Mouse (Mus musculus) layer of hippocampus, adult 8-10 months (tissue): ENCODE data around the gene Fbf1. TPM values are rescaled to one million over a fixed set of nuclear protein-coding genes. Genes with fewer than 3 reads are reported as not detected.

Source experiments
- DNase-seq, 2 experiments: peaks; one replicate each; pipeline ENCODE4 v3.0.0; 2022; ENCODE audit warnings: low spot score in 2 of 2
- total RNA-seq, 4 experiments: library from RNA; stranded (reverse); gene quantifications; 2 replicates each; pipeline ENCODE4 v1.2.4; 2022

The Fbf1 gene
- 100 to 1,000 TPM in 1 of 4 experiments, 10 to 100 TPM in 3; 73.7 to 111 (median 92.3) TPM for total RNA-seq

DNA sequence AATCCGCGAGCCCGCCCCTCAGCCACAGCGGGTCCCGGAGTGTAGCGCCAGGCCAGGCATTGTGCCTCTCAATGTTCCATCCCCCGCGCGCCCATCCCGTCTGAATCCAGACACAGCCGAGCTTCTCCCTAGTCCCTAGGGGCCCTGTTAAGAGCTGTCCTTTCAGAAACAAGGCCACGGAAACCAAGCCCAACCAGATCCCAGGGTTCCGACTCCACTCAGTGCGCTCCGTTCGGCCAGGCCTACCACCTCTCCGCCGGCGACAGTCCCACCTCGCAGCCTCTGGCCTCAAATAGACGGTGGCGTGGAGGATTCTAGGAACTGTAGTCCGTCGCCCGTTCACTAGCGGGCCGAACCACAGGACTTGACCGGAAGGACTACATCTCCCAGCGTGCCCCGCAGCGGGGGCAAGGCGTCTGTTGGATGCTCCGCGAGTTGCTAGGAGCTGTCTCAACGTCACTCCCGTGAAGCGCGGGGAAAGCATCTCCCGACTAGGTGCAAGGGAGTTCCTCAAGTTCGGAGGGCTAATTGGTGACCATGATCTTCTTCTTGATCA lies at the start of gene Fbf1:
Fbf1 (minus strand) TSS at position 283 of the 556 bp plus-strand sequence.
- peak; percentile 96 to 97 for DNase-seq

DNA sequence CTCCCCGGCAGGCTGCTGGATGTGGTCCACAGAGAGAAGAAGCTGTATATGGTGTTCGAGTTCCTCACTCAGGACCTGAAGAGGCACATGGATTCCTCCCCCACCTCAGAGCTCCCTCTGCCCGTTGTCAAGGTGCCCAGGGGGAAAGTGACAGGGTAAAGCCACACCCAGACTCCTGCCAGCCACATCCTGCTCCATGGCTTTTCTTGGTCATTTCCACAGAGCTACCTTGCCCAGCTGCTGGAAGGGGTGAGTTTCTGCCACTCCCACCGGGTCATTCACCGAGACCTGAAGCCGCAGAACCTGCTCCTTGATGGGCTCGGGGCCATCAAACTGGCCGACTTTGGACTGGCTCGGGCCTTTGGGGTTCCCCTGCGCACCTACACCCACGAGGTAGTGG lies 48.6 kb upstream of the Fbf1 start:
- DNase-seq, result no peak

DNA sequence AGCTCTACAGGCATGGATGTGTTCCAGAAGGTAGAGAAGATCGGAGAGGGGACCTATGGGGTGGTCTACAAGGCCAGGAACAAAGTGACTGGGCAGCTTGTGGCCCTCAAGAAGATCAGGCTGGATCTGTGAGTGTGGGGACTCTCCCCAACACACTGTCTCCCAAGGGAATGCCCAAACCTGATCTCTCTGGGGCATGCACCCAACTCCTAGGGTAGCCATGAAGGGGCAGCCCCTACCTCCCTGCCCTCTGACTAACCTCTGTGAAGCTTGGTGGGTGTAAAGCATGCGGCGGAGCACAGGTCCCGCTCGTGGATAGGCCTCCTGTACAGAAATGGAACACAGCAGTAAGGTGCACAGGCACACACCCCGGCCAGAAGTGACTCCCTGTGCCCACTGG lies 48.0 kb upstream of the Fbf1 start:
- no peak for DNase-seq

- no peak for DNase-seq
Measured at GRCm38 (mm10) chr11:116215181-116215580, 47.2 kb upstream of the Fbf1 start.

DNA sequence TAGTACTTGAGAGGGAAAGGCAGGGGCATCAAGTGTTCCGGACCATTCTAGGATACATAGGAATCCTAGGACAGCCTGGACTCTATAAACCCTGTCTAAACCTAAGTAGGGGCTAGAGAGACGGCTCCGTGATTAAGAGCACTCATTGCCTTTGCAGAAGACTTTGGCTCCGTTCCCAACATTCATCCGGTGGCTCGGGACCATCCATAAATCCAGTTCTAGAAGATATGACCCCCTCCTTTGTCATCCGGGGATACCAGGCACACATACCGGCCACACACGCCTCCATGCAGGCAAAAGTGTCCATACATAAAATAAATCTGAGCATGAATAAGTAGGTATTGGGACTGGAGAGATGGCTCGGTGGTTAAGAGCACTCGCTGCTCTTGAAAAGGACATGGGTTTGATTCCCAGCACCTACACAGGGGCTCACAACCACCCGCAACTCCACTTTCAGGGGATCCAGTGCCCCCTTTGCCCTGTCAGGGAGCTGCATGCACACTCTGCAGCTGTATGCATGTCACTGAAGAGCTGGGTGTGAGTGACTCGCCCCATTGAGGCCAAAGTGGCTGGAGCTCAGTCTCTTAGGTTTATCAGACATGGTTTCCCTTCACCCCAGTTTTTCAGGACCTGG lies 46.0 kb upstream of the Fbf1 start:
- no peak for DNase-seq

DNA sequence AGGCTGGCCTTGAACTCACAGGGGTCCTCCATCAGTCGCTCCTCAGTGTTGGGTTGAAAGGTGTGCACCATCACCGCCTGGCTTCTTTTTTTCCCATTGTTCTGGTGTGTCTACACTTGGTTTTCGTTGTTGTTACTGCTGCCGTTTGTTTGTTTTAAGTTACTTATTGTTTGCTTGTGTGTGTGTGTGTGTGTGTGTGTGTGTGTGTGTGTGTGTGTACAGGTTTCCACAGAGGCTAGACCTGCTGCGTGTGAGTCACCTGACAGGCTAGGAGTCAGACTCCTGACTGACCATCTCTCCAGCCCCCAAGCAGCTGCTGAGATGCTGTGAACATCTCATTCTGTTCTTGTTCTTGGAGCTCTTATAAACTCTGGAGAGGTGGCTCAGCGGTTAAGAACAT lies 44.9 kb upstream of the Fbf1 start:
- no peak for DNase-seq

DNA sequence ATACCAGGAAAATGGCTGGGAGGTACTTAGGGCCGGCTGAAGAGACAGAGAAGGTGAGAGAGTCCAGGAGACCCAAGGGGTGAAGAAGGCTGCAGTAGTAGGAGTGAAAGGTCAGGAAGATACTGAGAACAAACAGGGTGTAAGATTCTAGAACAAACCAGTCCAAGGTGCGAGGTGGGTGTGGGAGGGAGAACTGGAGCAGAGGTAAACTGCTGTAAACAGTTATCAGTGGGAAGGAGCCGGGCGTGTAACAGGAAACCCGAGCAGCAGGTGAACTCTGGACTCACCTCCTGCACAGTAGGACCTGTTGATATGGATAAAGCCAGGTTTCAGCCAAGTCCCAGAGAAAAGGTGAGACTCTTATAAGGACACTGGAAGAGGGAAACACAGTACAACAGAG lies 42.7 kb upstream of the Fbf1 start:
- DNase-seq, result no peak

GRCm38 (mm10) chr11:116209257-116209656 lies 41.3 kb upstream of the Fbf1 start:
- DNase-seq, result no peak

GRCm38 (mm10) chr11:116208660-116209059 lies 40.7 kb upstream of the Fbf1 start:
- DNase-seq, result no peak

DNA sequence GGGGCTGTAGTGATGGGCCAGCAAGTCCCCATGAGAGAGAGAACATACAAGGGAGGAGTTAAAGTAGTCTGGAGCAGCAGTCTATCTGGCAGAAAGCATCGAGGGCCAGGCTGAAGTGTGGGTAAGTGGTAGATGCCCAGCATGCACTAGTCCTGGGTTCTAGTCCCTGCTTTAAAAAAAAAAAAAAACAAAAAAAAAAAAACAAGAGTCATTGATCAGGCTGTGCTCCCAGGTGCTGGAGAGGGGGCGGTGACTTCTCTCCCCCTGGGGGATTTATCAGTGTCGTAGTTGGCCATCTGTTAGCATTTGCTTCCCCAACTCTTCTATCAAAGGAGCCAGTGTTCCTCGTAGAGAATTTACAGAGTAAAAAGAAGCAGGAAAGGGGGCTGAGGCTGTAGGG lies 38.7 kb upstream of the Fbf1 start:
- no peak for DNase-seq

DNA sequence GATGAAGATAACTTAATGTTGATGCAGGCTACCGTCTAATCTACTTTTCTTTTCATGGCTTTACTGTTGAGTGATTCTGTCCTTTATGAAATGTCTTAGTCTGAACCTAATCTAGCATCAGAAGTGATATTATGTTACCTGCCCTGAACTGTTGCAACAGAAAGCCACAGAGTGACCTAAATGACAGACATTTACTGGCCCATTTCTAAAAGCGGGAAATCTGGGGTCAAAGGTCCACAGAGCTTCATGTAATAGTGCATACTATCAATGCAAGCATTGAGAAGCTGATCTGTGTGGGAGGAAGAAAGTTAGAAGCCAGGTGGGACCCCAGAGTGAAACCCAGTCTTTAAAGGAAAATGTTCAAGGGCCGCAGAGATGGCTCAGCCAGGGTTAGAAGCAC lies 35.2 kb upstream of the Fbf1 start:
- DNase-seq, result no peak

DNA sequence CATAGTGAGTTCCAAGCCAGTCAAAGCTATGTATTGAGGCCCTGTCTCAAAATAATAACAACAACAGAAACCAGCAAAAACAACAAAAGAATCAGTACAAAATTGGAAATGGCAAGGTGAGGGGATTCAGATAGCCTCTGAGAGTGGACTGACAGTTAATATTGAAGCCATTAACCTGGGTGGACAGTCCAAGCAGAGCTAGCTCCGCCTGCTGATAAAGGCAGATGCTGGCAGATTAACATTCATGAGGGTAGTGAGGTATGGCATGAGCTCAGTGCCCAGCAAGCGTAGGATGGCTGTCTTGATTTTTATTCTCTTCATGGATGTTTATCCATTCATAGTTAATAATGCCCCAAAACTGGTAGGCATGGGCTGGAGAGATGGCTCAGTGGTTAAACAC lies 33.2 kb upstream of the Fbf1 start:
- no peak for DNase-seq

DNA sequence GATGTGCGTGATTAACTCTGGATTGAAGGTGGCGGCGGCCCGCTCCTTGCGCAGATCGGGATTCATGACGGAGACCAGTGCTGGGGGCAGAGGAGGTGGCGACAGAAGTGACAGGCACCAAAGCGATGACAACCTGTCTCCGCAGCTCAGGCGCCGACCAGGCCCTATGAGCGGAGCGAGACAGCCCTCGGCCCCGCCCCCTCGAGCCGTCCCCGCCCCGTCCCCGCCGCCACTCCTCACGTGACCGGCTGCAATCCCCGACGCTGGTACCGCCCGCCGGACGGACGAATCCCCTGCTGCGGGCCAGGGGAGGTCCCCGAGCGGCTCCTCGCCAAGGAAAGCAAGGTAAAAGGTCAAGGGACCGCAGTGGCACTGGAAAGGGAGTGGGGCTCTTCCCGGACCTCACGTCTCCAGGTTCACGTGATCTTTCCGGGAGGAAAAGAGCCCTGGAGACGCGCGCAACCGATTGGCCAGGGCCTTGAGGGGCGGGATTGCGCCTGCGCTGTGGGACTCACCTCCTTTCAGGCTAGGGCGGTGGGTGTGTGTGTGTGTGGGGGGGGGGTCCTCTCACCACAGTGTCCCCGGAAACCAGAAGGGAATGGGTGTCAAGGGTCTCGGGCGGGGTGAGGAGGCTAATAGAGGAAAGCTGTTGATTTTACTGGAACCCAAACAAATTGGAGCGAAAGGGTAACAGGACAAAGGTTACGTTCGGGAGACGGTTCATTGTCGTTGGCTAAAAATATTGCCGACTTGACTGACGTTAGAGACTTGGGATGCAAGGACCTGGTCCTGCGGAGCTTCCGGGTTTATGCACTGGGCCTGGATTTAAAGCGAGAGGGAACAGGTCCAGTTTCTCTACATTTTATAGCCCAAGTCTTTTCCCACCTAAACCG lies 30.9 kb upstream of the Fbf1 start, which contains the start of the genes Ten1 and Acox1:
Ten1 (plus strand) TSS at position 217 of the 893 bp plus-strand sequence.
Acox1 (minus strand) TSS at position 407 of the 893 bp plus-strand sequence.
- peak; percentile 93 to 94 for DNase-seq

GRCm38 (mm10) chr11:116198132-116198531 lies 30.2 kb upstream of the Fbf1 start:
- no peak for DNase-seq

DNA sequence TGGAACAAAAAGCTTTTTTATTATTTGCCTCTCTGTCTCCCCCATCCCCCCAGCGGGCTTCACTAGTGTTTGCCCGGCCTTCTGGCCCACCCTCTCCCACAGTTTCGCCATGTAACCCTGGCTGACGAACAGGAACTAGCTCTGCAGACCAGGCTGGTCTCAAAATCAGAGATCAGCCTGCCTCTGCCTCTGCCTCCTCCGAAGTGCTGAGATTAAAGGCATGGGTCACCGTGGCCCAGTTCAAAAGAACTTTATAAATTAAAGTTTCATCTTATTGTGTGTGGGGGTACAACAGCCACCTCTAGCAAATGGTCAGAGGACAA lies 29.6 kb upstream of the Fbf1 start:
- no peak for DNase-seq

GRCm38 (mm10) chr11:116196866-116197583 lies 29.1 kb upstream of the Fbf1 start:
- no peak for DNase-seq

DNA sequence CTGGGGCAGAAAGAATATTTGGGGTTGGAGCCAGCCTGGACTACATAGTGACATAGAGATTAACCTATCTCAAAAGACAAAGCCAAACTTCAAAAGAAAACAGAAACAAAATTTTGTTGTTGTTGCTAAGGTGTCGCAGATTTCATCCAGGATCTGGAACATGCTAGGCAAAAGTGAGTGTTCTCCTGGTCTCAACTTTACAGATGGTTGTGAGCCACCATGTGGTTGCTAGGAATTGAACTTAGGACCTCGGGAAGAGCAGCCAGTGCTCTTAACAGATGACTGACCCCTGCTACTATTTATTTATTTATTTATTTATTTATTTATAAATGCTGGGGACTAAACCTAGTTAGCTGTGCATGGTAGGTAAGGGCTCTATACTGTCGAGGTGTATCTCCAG lies 28.4 kb upstream of the Fbf1 start:
- no peak for DNase-seq

DNA sequence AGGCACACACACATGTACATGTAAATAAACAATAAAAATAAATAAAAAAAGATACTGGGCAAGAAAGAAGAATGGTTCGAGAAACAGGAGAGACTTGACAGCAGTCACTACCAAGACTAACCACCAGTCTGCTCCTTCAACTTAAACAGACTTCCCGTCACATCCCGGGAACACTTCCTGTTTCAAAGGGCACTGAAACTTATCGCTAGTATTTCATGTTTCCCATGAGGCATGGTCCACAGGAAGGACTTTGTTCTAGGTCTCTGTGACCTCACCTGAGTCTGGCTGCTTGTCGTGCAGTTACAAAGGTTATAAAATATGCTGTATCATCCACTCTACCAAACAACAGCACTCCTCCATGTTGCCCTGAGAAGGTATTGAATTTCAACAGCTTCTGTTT lies 27.3 kb upstream of the Fbf1 start:
- no peak for DNase-seq

GRCm38 (mm10) chr11:116194619-116195018 lies 26.7 kb upstream of the Fbf1 start:
- no peak for DNase-seq

- DNase-seq, result no peak
Measured at GRCm38 (mm10) chr11:116187226-116187930, 19.4 kb upstream of the Fbf1 start.

GRCm38 (mm10) chr11:116186360-116186759 lies 18.4 kb upstream of the Fbf1 start:
- DNase-seq, result no peak
